Mouse (Mus musculus) central nervous system, embryonic 14 days (tissue): ENCODE measurements around the gene Dlgap4. TPM values are rescaled to one million over a fixed set of nuclear protein-coding genes. Genes with fewer than 3 reads are reported as not detected.

Source experiments
- polyA plus RNA-seq: library from polyadenylated mRNA; depleted of rRNA; stranded (reverse); fragments of >200 nt; gene quantifications from 2 replicates; pipeline ENCODE4 v1.2.3, GENCODE M21; 2012; rRNA removed

Dlgap4 gene
- polyA plus RNA-seq, result 278 and 326 TPM in 2 replicates

DNA sequence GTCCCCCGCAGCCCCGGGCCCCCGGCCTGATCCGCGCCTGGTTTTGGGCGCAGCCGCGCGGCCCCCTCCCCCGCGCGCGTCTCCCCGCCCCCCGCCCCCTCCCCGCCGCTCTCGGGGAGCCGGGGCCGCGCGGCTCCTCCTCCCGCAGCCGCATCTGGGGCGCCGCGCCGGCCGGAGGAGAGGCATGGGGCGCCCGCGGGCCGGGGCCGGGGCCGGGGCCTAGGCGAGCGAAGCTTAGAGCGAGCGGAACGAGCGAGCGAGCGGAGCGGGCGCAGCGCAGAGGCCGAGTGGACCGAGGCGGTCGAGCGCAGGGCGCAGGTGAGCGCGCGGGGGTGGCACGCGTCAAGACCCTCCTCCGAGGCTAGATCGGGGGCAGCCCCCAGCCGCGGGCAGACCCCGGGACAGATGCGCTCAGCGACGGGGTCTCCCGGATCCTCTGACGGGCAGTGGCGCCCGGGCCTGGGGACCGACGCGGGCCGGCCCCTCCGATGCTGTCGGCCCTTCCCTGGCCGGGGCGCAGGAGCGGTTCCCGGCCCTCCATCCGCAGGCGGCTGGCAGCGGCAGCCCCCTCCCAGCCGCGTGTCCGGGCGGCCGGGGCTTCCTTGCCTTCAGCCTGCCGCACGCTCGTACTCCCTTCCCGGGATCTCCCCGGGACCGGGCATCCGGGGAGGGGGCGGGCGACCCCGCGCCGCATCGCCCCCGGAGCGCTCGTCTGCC, at the start of gene Dlgap4:
Dlgap4 (plus strand) TSS at position 165 of the 717 bp plus-strand sequence.

DNA sequence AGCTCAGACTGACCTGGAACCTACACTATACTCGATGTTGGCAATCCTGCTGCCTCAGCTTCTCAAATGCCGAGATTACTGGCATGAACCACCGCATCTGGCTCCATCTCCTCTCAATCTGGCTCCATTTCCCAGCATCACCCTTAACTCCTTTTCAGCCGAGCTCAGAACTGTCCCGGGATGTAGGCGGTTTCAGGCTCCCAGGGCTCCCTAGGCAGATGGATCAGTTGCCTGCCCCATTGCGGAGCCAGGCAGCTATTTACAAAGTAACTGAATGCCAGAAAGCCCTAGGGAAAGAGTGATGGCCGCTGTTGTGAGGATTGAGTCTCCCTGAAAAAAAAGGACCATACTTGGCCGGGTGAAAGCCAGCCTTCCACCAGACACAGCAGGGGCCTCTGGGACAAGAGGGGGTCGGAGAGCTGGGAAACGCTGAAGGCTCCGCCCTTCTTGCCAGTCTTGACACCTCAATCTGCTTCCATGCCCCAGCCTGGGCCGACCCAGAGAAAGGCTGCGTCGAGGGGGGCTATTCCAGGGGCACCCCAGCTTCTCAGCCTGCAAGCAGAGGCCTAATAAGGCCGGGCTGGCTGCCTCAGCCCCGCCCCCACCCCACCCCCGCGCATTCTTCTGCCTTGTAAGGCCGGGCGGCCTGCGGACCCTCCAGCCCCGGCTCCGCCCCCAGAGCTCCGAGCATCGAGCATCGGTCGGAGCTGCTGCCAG, 161.4 kb downstream of the Dlgap4 start, which contains the start of gene Myl9:
Myl9 (plus strand) TSS at position 683 of the 717 bp plus-strand sequence.

Other genes starting within 250 kb of the Dlgap4 start
- 63.3 and 70.0 TPM in 2 replicates for gene Epb41l1, start 192.8 kb upstream of the Dlgap4 start, polyA plus RNA-seq
- gene Aar2, start 66.1 kb upstream of the Dlgap4 start, polyA plus RNA-seq, result 28.3 and 28.9 TPM in 2 replicates
- gene Myl9, start 161.7 kb downstream of the Dlgap4 start, polyA plus RNA-seq, result 28.0 and 48.6 TPM in 2 replicates
- 34.8 and 43.8 TPM in 2 replicates for gene Tgif2, start 226.3 kb downstream of the Dlgap4 start, polyA plus RNA-seq
- gene 4930518I15Rik, start 244.2 kb downstream of the Dlgap4 start, polyA plus RNA-seq, result 4.2 and 4.7 TPM in 2 replicates
- 104 TPM in 2 replicates for gene Rab5if, start 249.4 kb downstream of the Dlgap4 start, polyA plus RNA-seq